Mouse (Mus musculus) urinary bladder, adult 18-20 months (tissue): ENCODE data around the gene Cwc25.

Experiments used
- DNase-seq, 2 experiments: peaks; one replicate each; pipeline ENCODE4 v3.0.0; 2022; ENCODE audit warnings: low spot score in 2 of 2, mixed read lengths in 2 of 2

The Cwc25 gene

GRCm38 (mm10) chr11:97766154-97766881 lies at the start of gene Cwc25:
Gene Cwc25 (minus strand): TSS chr11:97766556.
- peak; percentile 90 to 94 for DNase-seq

GRCm38 (mm10) chr11:97815736-97816135 lies 49.4 kb upstream of the Cwc25 start:
- DNase-seq = no peak

GRCm38 (mm10) chr11:97813746-97814515 lies 47.6 kb upstream of the Cwc25 start:
- no peak for DNase-seq

GRCm38 (mm10) chr11:97813085-97813484 lies 46.7 kb upstream of the Cwc25 start:
- DNase-seq = no peak

- DNase-seq = no peak
These were observed 46.1 kb upstream of the Cwc25 start for GRCm38 (mm10) chr11:97812491-97812921.

- no peak for DNase-seq
These were observed 45.4 kb upstream of the Cwc25 start for GRCm38 (mm10) chr11:97811569-97812362.

- DNase-seq = no peak
These were observed 44.6 kb upstream of the Cwc25 start for GRCm38 (mm10) chr11:97810970-97811369.

- peak; percentile 63 to 80 for DNase-seq
These were observed 44.0 kb upstream of the Cwc25 start for GRCm38 (mm10) chr11:97810356-97810755.

- DNase-seq = no peak
These were observed 43.1 kb upstream of the Cwc25 start for GRCm38 (mm10) chr11:97809235-97810121.

- no peak for DNase-seq
These were observed 42.4 kb upstream of the Cwc25 start for GRCm38 (mm10) chr11:97808621-97809234.

- no peak for DNase-seq
These were observed 41.7 kb upstream of the Cwc25 start for GRCm38 (mm10) chr11:97808093-97808492.

GRCm38 (mm10) chr11:97807626-97808025 lies 41.3 kb upstream of the Cwc25 start:
- DNase-seq = no peak

GRCm38 (mm10) chr11:97806613-97806964 lies 40.2 kb upstream of the Cwc25 start:
- DNase-seq = no peak

- DNase-seq = peak in 1 of 2 experiments; percentile 15
These were observed 39.6 kb upstream of the Cwc25 start for GRCm38 (mm10) chr11:97805662-97806612.

GRCm38 (mm10) chr11:97804841-97805661 lies 38.7 kb upstream of the Cwc25 start:
- DNase-seq = no peak

GRCm38 (mm10) chr11:97803847-97804246 lies 37.5 kb upstream of the Cwc25 start:
- DNase-seq = no peak

GRCm38 (mm10) chr11:97802495-97802894 lies 36.1 kb upstream of the Cwc25 start:
- no peak for DNase-seq

- no peak for DNase-seq
These were observed 35.8 kb upstream of the Cwc25 start for GRCm38 (mm10) chr11:97802194-97802470.
